Mouse (Mus musculus) embryo, embryonic 10.5 days (tissue): ENCODE data around the gene Homer2.

ENCODE experiments used
- DNase-seq: peaks from one replicate; pipeline ENCODE4 v3.0.0-alpha.2; 2015; ENCODE audit warnings: low spot score

Homer2 gene

DNA sequence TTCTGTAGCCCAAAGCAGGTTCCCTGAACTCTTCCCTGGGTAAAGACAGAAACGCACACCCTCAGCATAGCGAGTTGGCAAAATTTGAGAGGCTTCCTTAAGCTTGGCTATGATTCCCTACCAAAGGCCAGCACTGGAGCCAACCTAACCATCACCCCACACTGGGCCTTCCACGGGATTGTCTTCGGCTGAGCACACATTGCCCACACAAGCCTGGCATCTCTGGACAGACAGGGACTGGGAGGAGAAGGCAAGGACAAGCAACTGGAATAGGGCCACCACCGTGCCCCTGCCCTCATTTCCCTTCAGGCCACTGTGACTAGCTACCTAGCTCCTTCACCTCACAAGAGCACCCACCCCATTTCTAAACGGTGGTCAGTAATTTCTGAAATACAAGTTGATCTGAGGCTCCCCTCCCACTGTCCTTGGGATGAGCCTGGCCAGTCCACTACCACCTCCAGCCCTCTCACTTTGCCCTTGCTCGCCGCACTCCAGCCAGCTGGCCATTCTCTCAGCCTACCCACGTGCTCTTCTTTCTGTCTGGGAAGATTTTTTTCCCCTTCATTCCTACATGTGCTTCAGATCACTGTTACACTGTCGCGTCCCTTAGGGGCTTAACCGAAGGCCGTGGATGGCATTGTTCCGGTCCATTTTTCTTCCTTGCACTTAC lies at the start of gene Homer2:
Gene Homer2 (minus strand): TSS at position 57 of the 670 bp plus-strand sequence.
- no peak for DNase-seq

DNA sequence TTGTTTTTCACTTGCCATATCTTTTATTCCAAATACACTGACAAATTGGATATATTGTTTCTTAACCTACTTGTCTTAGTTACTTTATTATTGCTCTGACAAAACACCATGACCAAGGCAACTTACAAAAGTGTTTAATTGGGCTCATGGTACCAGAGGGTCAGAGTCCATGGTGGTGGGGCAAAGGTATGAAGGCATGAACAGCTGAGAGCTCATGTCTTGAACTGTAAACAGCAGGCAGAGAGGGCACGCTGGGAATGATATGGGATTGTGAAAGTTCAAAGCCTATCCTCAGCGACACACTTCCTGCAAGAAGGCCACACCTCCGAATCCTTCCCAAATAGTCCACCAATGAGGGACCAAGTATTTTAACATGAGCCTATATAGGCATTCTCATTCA lies 40.6 kb upstream of the Homer2 start:
- no peak for DNase-seq

DNA sequence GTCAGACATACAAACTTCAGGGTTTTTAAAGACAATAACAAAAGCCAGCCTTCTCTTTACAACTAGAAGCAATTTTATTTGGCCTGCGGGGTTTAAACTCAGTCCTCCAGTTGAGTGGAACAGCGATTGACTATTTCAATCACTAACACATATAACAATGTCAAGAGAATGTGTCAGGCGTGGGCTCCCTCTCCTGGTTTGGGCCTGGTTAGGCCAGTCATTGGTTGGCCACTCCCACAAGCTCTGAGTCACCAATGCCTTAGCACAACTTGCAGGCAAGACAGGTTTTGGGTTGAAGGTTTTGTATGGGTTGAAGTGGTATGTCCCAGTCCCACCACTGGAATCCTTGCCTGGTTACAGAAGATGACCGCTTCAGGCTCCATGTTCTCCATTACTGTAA lies 36.8 kb upstream of the Homer2 start:
- DNase-seq = peak; percentile 33

DNA sequence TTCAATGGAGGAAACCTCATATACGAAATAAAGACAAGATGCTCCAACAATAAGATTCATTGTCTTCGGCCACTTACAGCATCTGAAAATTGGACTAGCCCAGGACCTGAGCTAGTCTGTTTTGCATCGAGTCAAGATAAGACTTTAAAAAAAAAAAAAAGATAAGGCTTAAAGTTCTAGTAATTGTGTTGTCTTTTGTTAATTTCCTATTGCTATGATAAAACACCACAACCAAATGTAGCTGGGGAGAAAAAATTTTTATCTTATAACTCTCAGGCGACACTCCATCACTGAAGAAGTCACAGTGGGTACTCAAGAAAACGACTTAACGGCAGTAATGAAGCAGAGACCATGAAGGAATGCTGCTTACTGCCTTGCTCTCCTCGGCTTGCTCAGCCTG lies 32.7 kb upstream of the Homer2 start:
- no peak for DNase-seq

DNA sequence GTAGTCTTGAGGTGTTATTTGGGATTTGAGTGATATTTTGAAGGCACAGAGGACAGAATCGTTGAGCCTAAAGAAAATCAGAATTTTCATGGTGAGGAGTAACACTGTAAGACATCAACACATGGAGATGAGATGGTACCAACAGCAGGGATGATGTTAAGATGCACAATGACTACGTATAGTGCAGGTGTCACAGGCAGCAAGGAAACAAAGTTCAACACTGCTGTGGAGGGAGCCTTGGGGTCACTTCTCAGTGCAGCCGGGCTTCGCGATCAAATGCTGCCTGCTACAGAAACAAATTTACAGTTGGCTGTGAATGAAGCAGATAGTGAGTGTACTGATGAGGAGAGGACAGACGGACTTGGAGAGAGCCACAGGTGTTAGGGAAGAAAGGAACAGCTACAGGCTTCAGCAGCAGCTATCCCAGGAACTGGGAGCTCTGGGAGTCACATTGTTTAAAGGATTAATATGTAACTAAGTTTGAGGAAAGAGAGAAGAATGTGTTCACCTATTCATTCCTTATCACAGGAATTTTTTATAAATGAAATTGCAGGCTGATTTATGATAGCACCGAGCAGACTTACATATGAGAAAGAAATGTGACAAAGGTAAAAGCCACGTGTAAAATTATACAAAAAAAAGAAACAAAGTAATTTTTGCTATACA lies 31.5 kb upstream of the Homer2 start:
- no peak for DNase-seq

DNA sequence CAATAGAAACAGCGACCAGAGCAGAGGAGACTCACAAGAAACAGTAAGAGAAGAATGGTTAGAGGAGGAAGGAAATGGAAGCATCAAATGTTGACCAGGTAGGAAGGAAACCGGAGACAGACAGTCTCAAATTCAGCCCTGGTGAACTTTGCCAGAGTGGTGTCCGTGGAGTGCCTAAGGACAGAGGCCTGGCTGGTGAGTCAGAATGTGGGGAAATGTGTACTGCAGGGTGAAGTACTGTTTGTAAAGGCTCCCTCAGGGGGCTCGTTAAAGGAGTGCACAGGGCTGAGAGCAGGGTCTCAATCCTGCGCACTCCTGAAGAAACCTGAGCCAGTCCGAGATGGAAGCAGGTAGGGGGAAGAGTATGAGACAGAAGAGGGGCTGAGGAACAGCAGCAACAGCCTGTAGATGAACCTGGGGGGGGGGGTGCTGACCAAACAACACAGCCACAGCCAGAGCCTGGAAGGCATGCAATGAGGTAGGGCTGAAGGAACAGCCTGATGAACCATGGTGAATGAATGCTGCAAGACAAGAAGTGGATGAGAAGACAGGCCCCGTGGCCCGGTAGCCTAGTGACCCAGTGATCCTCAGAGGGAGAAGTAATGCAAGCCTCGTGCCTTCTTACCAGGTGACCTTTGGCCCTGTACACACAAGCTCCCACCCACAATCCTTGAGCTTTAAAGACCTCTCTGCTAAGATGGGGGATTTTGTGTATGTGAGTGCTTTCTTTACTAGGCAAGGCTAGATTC lies 28.1 kb upstream of the Homer2 start:
- DNase-seq = no peak

DNA sequence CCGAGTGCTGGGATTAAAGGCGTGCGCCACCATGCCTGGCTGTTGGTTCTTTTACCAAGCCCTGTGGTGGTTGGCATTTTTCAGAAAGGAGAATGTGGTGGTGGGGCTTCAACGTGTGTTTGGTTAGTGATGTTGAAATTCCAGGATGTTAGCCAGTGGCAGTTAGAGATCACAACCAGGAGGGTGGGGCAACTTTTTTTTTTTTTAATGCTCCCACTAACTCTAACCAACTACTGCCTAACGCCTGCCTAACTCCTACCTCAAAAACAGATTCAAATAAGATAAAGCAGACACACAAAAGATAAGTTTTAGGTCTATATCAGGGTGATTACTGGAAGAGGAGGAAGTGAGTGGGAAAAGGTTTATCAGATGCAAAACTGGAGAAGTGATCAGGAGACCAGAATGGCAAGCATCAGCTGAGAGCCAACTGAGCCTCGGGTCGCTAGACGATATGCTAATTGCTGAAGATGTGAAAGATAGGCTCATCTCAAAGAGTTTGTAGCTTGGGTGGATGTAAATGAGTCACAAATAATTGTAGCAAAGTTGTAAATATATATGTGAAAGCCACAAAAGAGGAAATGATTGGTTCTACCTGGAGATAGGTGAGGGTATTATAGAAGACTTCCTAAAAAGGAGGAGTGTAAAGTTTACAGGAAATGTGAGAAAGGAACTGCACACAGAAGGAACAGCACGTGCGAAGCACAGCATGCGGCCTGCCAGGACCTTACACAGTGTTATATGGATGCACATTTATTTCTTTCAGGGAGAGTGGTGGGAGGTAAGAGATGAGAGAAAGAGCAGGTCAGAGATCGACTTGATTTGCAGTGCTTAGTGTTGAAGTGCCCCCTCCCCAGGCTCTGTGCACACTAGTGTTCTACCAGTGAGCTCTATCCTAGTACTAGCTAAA lies 25.1 kb upstream of the Homer2 start:
- no peak for DNase-seq

DNA sequence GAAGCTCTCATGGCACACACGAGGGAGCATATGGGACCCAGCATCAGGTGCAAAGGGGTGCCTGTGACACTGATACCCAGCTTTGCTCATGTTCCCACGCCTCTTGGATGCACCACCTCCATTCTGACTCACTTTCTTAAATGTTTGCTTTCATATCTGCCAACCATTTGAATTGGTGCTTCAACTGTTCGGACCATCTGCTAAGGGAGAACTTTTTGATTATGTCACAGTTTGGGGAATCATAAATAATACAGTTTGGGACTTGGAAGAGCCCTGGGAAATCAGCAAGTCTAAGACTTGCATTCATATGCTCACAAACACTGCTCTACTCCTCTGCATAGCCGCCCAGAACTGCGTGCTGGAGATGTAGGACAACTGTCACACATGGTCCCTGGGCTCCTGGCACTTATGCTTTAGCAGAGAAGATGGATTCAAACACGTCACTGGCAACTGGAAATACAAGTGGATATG lies 23.9 kb upstream of the Homer2 start:
- no peak for DNase-seq

DNA sequence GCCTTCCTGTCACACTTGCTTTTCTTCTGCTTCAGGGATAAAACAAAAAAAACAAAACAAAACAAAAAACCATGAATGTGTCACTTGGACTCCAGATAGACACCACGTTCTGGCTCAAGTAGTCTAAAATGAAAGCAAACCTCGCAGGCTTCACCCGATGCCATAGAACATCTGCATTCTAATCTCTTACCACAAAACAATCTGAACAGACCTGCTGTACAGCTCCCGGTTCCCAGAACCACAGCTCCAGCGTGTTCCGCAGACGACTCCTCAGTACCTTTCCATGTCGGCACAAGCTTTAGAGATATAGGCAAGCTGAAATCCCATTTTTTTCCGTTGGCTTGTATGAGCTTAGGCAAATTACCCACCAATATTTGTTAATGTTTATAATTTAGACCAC lies 22.5 kb upstream of the Homer2 start:
- no peak for DNase-seq

DNA sequence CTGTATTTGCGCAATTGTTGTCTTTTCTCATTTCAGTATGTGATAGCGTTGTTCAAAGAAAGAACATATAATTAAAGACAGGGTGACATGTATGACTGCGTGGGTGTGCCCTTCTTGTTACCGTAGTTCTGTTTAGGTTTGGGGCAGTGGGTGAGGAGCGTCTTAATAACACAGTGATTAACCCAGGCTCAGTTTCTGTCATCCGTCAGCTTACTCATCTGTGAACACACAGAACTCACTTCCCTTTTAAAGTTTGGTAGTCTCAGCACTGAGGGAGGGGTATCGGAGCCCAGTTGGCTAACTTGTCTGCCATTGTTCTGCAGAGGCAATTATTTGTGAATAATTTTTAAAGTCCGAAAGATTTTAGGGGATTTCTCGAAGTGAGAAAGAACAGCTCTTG lies 20.4 kb upstream of the Homer2 start:
- DNase-seq = no peak

DNA sequence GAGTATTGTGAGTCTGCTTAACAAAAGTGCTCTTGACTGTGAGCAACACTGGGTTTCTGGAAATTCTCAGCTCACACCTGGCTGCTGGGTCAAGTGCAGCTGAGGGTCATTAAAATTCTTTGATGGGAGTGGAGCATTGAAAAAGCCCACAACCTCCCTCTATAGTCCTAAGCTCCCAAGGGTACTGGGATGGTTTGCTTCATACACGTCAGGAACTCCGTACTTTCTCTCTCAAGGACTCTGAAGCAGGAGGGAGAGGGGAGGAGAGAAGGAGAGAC lies 19.3 kb upstream of the Homer2 start:
- peak; percentile 39 for DNase-seq

DNA sequence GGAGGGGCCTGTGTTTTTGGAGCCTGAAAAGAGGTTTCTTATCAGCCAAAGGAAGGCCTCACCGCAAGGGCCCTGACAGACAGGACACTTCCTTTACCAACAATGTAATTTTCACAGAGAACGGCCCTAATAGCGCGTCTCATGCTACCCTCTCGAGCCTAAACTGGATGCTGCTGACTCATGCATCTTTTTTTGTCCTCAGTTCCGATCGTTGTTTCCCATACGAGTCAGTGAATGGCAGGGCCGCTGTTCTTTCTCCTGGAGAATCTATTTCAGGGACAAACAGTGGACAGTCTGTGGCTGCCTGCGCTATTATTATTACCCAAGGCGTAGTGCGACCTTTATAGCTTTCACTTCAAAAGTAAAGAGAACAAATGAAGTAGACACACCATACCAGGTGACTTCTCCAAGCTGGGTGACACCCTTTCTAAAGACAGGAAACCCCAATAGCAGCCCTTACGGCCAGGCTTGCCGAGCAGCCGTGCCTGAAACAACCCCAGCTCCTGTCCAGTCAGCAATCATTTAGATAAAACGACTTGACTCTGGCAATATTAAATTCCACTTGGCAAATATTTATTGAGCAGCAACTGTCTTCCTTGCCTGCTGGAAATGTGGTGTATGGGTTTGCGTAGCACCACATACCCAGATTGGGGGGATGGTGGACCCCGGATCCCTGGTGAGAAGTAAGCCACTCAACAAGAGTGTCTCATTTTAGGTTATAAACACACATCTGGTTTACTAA lies 18.8 kb upstream of the Homer2 start:
- DNase-seq = no peak

DNA sequence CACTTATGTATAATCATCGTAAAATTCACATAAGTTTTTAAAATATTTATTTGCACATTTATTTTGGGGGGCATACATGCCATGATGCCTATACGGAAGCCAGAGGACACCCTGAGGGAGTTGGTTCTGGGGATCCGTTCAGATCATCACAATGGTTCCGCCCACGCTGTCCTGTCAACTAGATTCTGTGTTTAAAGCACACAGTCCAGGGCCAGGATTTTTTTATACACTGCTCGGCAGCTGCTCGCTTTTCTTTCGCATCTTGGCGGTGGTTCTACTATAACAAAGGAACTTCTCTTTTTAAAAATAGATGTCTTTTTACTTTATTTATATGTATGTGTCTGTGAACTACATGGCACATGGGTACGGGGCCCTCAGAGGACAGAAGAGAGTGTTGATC lies 16.5 kb upstream of the Homer2 start:
- DNase-seq = no peak

DNA sequence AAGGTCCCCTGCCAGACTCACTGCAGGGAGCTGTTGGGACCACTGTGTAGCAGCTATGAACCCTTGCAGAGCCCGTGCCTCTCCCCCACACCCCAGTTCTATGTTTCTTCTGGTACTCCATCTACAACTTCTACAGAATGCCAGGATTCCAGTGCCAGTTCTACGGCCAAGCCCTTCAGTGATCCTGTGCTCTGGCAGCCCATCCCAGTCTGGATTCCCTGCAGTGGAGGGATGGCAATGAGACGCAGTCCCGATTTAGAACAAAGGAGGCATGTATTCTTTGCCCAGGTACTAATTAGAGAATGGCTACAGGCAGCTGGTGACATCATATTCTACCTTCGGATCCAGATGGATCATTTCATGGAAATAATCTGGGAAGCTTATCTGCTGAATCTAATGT lies 13.9 kb upstream of the Homer2 start:
- DNase-seq = no peak

DNA sequence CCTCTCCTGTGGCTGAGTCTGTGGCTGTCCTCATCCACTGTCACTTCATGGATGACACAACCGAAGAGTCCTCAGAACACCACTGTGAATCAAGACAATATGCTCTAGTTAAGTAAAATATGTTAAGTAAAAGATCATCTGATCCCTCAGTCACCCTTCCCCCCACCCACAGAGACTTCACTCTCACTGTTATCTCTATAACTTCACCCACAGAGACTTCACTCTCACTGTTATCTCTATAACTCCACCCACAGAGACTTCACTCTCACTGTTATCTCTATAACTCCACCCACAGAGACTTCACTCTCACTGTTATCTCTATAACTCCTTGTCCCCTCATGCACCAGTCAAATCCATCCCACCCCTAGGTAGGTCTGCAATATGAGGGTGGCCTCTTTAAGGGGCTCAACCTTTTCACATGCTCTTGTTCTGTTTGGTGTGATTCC lies 11.9 kb upstream of the Homer2 start:
- no peak for DNase-seq

DNA sequence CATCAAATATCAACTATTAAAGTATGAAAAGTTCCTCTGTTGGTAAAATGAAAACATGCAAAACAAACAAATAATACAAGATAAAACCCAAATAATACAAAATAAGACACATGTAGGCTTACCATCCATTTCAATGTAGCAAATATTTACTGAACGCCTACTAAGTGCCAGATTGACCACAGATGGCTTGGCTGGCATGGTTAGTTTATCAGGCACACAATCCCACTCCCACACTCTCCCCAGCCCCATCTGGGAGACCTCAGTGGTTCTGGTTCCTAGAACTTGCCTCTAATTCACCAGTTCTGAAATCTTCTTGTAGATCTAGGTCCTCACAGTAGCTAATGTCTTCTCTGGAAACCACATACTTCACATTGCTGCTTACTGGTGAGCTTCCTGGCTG lies 11.3 kb upstream of the Homer2 start:
- DNase-seq = no peak

DNA sequence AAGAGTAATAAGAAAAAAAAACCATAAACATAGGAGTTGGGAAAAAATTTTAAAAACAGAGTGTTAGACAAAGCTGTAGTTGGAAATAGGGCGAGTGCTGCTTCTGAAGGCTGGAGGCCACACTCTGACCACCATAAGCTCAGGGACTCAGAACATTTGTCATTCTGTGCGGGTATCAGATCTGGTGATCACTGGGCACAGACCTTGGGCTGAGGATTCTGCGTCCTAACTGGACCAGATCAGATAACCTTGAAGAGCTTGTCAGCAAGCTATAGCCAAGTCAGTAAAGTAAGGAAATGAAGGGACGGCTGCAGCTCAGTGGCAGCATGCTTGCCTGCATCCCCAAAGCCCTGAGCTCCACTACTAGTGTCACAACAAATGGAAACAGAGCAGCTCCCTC lies 2.8 kb upstream of the Homer2 start:
- no peak for DNase-seq

DNA sequence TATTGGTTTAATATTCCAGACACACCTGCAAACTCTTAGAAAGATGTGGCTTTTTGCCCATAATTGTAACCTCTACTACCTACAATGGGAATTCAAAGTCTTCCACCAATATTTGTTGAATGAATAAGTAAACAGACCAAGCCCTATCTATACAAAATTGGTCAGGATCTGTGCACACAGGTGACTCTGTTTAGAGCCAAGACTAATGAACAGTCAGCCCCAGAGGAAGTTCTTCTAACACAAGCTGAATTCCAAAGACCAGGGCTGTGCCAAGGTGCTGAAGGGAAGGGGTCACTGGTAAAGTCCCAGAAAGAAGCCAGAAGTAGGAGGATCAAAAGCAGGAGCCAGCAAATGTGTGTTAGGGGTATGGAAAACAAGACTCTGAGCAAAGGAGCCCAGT lies 838 bp upstream of the Homer2 start:
- DNase-seq = no peak

DNA sequence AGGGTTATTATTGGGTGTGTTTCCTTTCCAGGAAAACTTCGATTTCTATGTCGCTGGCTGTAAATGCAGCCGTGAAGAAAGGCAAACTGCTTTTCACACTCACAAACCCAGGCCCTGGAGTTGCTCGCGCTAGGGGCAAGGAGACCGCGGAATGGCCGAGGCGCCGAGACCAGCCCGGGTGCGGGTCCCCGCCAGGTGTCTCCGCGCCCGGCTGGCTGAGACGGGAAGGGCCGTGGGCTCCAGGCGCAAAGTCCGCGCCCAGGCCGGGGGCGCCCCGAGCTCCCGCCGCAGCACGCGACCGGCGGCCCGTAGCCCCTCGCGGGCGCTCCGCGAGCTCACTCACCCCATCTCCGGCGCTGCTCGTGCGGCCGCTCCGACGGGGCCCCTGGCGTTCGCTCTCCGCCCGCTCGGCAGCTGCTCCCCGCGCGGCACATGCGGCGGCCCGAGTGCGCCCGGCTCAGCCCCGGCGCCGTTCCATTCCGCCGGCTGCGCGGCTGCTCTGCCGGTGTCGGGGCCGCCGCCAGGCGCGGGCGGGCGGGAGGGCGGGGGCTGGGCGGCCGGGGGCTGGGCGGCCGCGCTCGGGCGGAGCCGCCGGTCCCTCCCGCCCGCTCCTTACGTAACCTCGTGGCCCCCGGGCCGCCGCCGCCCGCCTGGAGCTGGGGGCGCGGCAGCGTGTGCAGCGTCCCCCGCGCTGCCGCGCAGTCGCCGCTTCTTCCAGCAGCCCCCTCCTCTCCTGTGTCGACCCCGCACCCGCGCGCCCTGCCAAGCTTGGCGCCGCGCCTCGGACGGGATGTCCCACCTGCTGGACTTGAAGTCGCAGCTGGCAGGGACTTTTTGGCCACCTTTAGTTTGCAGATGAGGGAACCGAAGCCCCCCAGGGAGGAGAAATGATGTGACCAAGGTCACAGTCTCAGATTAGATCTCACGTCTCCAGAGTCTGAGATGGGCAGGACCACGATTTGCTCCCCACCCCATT lies 623 bp downstream of the Homer2 start:
- DNase-seq = peak; percentile 58

DNA sequence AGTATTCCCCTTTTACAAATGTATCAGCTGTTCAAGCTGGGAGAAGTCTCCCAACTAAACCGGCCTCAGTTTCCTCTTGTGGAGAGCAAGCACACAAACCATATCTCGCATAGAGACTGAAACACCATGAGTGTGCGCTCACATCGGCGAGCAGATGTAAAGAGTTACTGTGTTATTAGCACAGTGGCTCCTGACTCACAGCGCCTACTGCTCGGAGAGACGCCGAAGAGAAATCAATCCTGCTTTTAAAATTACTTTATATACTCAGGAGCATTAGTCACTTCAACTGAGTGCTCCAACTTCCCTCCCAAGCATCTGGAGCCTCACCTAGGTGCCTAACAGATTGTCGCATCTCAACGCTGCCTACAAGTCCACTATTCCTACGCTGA lies 1.3 kb downstream of the Homer2 start:
- no peak for DNase-seq
